ENCODE assay signal across 23 mouse cellular contexts in genomic region chr14:102674635-102675034, GRCm38 (mm10).
"Had no signal": no experiment of that assay in that cellular context is flagged by ENCODE, and none has a peak within 500 bp of the region (broad histone marks: within the 10 kb centered on the region; RNA-seq: fewer than 3 reads in every experiment).

No protein-coding gene starts in this region.

- DNase-seq: gastrocnemius, adult 2 months; gastrocnemius, postnatal 10 days; gastrocnemius, postnatal 25 days; heart, adult 18-20 months; heart, postnatal 10 days; heart, postnatal 4 days; kidney, adult 18-20 months; kidney, adult 8-10 months; kidney, postnatal 10 days; kidney, postnatal 25 days; kidney, postnatal 4 days; layer of hippocampus, postnatal 36 days; left cerebral cortex, postnatal 4 days had no signal

- H3K4me1 ChIP-seq: heart, embryonic 10.5 days; heart, embryonic 12.5 days; hindbrain, embryonic 10.5 days; hindbrain, embryonic 12.5 days; intestine, embryonic 15.5 days; limb, embryonic 13.5 days; limb, embryonic 15.5 days; liver, embryonic 12.5 days had no signal

- H3K4me3 ChIP-seq: gastrocnemius, adult 2 months; heart, embryonic 10.5 days; heart, embryonic 12.5 days; hindbrain, embryonic 10.5 days; hindbrain, embryonic 12.5 days; intestine, embryonic 15.5 days; layer of hippocampus, adult 2 months; limb, embryonic 13.5 days; limb, embryonic 15.5 days; liver, embryonic 12.5 days had no signal

- H3K27ac ChIP-seq: gastrocnemius, adult 2 months; heart, embryonic 10.5 days; hindbrain, embryonic 10.5 days; hindbrain, embryonic 12.5 days; hindbrain, embryonic 14.5 days; intestine, embryonic 15.5 days; layer of hippocampus, adult 2 months; limb, embryonic 13.5 days; limb, embryonic 15.5 days; liver, embryonic 12.5 days had no signal
